Mouse (Mus musculus): ENCODE measurements around the gene Ppfia4. TPM values are rescaled to one million over a fixed set of nuclear protein-coding genes. Genes with fewer than 3 reads are reported as not detected.
A peak's percentile ranks its signal among the peaks of the same experiment; 100 is the strongest.

The Ppfia4 gene
- polyA plus RNA-seq, 1 experiment from 2014 or later: 2.5 TPM

GRCm38 (mm10) chr1:134310291-134310690 is 22.4 kb downstream of the Ppfia4 start:
- H3K4me2 ChIP-seq (replicated peaks; ENCODE audit: low read depth): no peak overlapping the region
- H3K9me3 ChIP-seq (ENCODE audit: control insufficient read depth): no peaks in the 10 kb centered on the region
- H3K4me1 ChIP-seq (replicated peaks; ENCODE audit: control insufficient read depth, insufficient read depth, low read length): no peaks in the 10 kb centered on the region
- 82% methylated on average over 2 of the region's 2 CpGs for WGBS
- no peak for ATAC-seq
- no peaks in the 10 kb centered on the region for H3K27me3 ChIP-seq (replicated peaks; ENCODE audit: control insufficient read depth, insufficient read depth, low read length)
- H3K27ac ChIP-seq (ENCODE audit: low read depth, low read length): no peak overlapping the region
- H3K4me3 ChIP-seq (ENCODE audit: low read depth, low read length): no peak overlapping the region
- H3K9ac ChIP-seq (ENCODE audit: low read depth, low read length): no peak overlapping the region
- no peak for TF ChIP-seq CTCF (IDR thresholded peaks at IDR 0.05; ENCODE audit: low read depth)
- H3K36me3 ChIP-seq (ENCODE audit: control insufficient read depth, insufficient read depth): no peaks in the 10 kb centered on the region

- Histone ChIP-seq H3K9me3 (ENCODE audit: control insufficient read depth) (no peaks in the 10 kb centered on the region), H3K4me2 (replicated peaks; ENCODE audit: low read depth) (no peak overlapping the region), H3K27me3 (replicated peaks; ENCODE audit: control insufficient read depth, insufficient read depth, low read length) (no peaks in the 10 kb centered on the region), H3K36me3 (ENCODE audit: control insufficient read depth, insufficient read depth) (no peaks in the 10 kb centered on the region), H3K9ac (ENCODE audit: low read depth, low read length) (no peak overlapping the region), H3K4me3 (ENCODE audit: low read depth, low read length) (no peak overlapping the region), H3K4me1 (replicated peaks; ENCODE audit: control insufficient read depth, insufficient read depth, low read length) (no peaks in the 10 kb centered on the region), H3K27ac (ENCODE audit: low read depth, low read length) (no peak overlapping the region)
- ATAC-seq: peak; percentile 30; the same call in 1 of the 2 replicates
- TF ChIP-seq CTCF (IDR thresholded peaks at IDR 0.05; ENCODE audit: low read depth): no peak
- 51% methylated on average over 10 of the region's 10 CpGs for whole genome bisulfite sequencing
These were observed 25.3 kb downstream of the Ppfia4 start for GRCm38 (mm10) chr1:134307409-134307808.

GRCm38 (mm10) chr1:134304940-134305339 is 27.8 kb downstream of the Ppfia4 start:
- Histone ChIP-seq H3K36me3 (ENCODE audit: control insufficient read depth, insufficient read depth) (no peaks in the 10 kb centered on the region), H3K4me1 (replicated peaks; ENCODE audit: control insufficient read depth, insufficient read depth, low read length) (no peaks in the 10 kb centered on the region), H3K9ac (ENCODE audit: low read depth, low read length) (no peak overlapping the region), H3K27me3 (replicated peaks; ENCODE audit: control insufficient read depth, insufficient read depth, low read length) (no peaks in the 10 kb centered on the region), H3K4me2 (replicated peaks; ENCODE audit: low read depth) (no peak overlapping the region), H3K4me3 (ENCODE audit: low read depth, low read length) (no peak overlapping the region), H3K27ac (ENCODE audit: low read depth, low read length) (no peak overlapping the region), H3K9me3 (ENCODE audit: control insufficient read depth) (no peaks in the 10 kb centered on the region)
- no peak for TF ChIP-seq CTCF (IDR thresholded peaks at IDR 0.05; ENCODE audit: low read depth)
- 89% methylated on average over 9 of the region's 9 CpGs for WGBS
- no peak for ATAC-seq

- no peak overlapping the region for H3K4me2 ChIP-seq (replicated peaks; ENCODE audit: low read depth)
- WGBS: 52% methylated on average over 8 of the region's 8 CpGs
- no peak for ATAC-seq
These were observed 30.0 kb downstream of the Ppfia4 start for GRCm38 (mm10) chr1:134302568-134303238.

GRCm38 (mm10) chr1:134298636-134299411 is 33.9 kb downstream of the Ppfia4 start:
- Histone ChIP-seq H3K36me3 (ENCODE audit: control insufficient read depth, insufficient read depth) (no peaks in the 10 kb centered on the region), H3K4me3 (ENCODE audit: low read depth, low read length) (peak overlapping the region; percentile 48), H3K27me3 (replicated peaks; ENCODE audit: control insufficient read depth, insufficient read depth, low read length) (peaks cover 3% of the 10 kb centered on the region; the same call in 1 of the 2 replicates), H3K4me1 (replicated peaks; ENCODE audit: control insufficient read depth, insufficient read depth, low read length) (no peaks in the 10 kb centered on the region), H3K4me2 (replicated peaks; ENCODE audit: low read depth) (peak overlapping the region; percentile 95), H3K27ac (ENCODE audit: low read depth, low read length) (no peak overlapping the region), H3K9me3 (ENCODE audit: control insufficient read depth) (no peaks in the 10 kb centered on the region), H3K9ac (ENCODE audit: low read depth, low read length) (peak overlapping the region; percentile 58)
- WGBS: 7% methylated on average over 50 of the region's 59 CpGs
- peak; percentile 20 for ATAC-seq
- TF ChIP-seq CTCF (IDR thresholded peaks at IDR 0.05; ENCODE audit: low read depth): no peak

More at GRCm38 (mm10) chr1:134302568-134303238, 30.0 kb downstream of the Ppfia4 start:
- Histone ChIP-seq H3K4me1 (replicated peaks; ENCODE audit: control insufficient read depth, insufficient read depth, low read length) (no peaks in the 10 kb centered on the region), H3K9ac (ENCODE audit: low read depth, low read length) (no peak overlapping the region), H3K9me3 (ENCODE audit: control insufficient read depth) (no peaks in the 10 kb centered on the region), H3K36me3 (ENCODE audit: control insufficient read depth, insufficient read depth) (no peaks in the 10 kb centered on the region), H3K4me3 (ENCODE audit: low read depth, low read length) (no peak overlapping the region), H3K27me3 (replicated peaks; ENCODE audit: control insufficient read depth, insufficient read depth, low read length) (peaks cover 3% of the 10 kb centered on the region; the same call in 1 of the 2 replicates), H3K27ac (ENCODE audit: low read depth, low read length) (peak overlapping the region; percentile 46)
- TF ChIP-seq CTCF (IDR thresholded peaks at IDR 0.05; ENCODE audit: low read depth): no peak

GRCm38 (mm10) chr1:134297265-134297664 is 35.5 kb downstream of the Ppfia4 start:
- Histone ChIP-seq H3K27ac (ENCODE audit: low read depth, low read length) (no peak overlapping the region), H3K9me3 (ENCODE audit: control insufficient read depth) (no peaks in the 10 kb centered on the region), H3K27me3 (replicated peaks; ENCODE audit: control insufficient read depth, insufficient read depth, low read length) (peaks cover 3% of the 10 kb centered on the region; the same call in 1 of the 2 replicates), H3K4me1 (replicated peaks; ENCODE audit: control insufficient read depth, insufficient read depth, low read length) (0 out of 2 replicates have a peak, but pooled peaks cover 3% of the 10 kb centered on the region), H3K36me3 (ENCODE audit: control insufficient read depth, insufficient read depth) (no peaks in the 10 kb centered on the region), H3K9ac (ENCODE audit: low read depth, low read length) (no peak overlapping the region), H3K4me2 (replicated peaks; ENCODE audit: low read depth) (no peak overlapping the region), H3K4me3 (ENCODE audit: low read depth, low read length) (no peak overlapping the region)
- no peak for ATAC-seq
- no peak for TF ChIP-seq CTCF (IDR thresholded peaks at IDR 0.05; ENCODE audit: low read depth)
- WGBS: 91% methylated on average over 8 of the region's 8 CpGs

All from intestine, postnatal 0 days (tissue).